Mouse (Mus musculus) embryonic fibroblast, embryonic 13.5 days (primary cell): ENCODE measurements around the gene Hectd4.

ENCODE experiments used
- CTCF ChIP-seq: IDR thresholded peaks from 2 replicates; pipeline ENCODE4 v1.5.1; 2011; ENCODE audit warnings: mild to moderate bottlenecking, control low read depth, low read length, moderate library complexity, borderline replicate concordance; ENCODE audit not compliant: insufficient read depth
- POLR2A ChIP-seq: IDR thresholded peaks from 2 replicates; pipeline ENCODE4 v1.6.1; 2011; ENCODE audit warnings: low read depth, mild to moderate bottlenecking, control low read depth, low read length, moderate library complexity

DNA sequence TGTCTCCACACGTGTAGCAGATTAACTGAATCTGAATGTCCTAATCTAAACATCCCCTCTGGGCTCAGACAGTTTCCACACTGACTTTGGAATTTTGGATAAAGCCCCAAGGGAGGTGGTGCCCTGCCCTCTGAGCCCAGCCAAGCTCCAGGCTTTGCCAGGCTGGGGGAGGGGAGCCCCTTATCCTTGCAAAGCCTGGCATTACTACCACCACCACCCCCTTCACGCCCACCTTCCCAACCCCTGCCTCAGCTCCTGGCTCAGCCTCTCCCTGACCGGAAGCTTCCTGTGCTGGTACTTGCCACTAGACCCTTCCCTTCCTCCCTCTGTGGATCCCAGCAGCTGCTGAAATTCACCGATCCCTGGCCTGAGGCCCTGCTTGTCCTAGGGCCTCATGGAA is 167.1 kb downstream of the Hectd4 start:
- TF ChIP-seq CTCF: no peak
- TF ChIP-seq POLR2A: no peak
